Mouse (Mus musculus) urinary bladder, postnatal 10 days (tissue): ENCODE data around the gene Akain1.

Experiments used
- DNase-seq: peaks from one replicate; pipeline ENCODE4 v3.0.0; 2022; ENCODE audit warnings: low spot score

The Akain1 gene

GRCm38 (mm10) chr17:69479261-69479660 is 40.1 kb downstream of the Akain1 start:
- DNase-seq = no peak

- no peak for DNase-seq
These were observed 48.0 kb downstream of the Akain1 start for GRCm38 (mm10) chr17:69487116-69487515.

- no peak for DNase-seq
These were observed 48.8 kb downstream of the Akain1 start for GRCm38 (mm10) chr17:69487884-69488283.

- no peak for DNase-seq
These were observed 49.7 kb downstream of the Akain1 start for GRCm38 (mm10) chr17:69488826-69489225.

GRCm38 (mm10) chr17:69492368-69492767 is 53.2 kb downstream of the Akain1 start:
- DNase-seq = no peak

DNA sequence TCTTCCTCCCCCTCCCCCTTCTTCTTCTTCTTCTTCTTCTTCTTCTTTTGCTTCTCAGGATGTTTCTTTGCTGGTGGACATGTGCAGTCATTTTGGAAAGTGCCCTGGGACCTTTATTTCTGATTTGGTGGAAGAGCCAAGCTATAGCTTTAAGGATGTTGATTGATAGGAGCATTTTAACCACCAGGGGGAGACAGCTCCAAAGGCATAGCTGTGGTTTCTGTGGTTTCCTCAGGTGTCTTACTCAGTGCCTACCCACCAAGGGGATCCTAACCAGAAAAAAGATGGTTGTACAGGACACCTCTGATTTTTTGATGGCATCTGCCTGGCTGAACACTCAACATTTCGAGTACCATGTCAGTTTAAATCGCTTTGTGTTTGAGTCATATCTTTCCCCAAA is 56.4 kb downstream of the Akain1 start:
- DNase-seq = no peak

DNA sequence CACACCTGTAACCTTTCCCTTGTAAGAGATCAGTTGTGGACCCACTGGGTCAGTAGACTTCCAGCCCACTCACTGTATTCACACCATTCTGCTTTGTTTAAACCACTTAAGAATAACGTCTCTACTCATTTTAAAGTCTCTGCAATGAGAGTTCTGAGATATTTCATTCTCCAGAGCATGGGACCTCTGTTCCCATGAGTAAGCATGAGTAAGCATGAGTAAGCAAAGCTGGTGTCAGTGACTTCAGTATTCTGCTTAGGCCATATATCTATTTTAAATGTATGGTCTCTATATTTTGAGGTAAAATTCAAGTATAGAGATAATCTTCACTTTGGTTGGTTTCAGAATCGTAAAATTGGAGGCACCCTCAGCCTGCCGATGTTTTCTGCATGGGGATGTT is 57.0 kb downstream of the Akain1 start:
- no peak for DNase-seq

GRCm38 (mm10) chr17:69497315-69497714 is 58.2 kb downstream of the Akain1 start:
- DNase-seq = no peak

- DNase-seq = no peak
These were observed 59.8 kb downstream of the Akain1 start for GRCm38 (mm10) chr17:69498913-69499312.

DNA sequence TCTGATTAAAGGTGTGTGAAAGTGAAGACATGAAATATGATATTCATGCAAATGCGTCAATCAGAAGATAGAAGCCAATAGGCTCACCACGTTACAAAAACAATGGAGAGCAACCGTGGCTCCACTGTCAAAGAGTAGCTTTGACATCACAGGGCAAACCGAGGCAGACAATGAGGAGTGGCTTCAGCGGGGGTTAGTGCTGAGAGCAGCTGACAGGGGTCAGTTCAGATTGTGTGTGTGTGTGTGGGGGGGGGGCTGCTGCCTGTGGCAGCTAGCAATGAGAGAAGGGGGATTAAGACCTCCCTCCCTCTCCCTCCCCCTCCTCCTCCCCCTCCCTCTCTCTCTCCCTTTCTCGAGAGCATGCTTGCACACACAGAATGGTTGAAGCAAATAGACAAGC is 60.3 kb downstream of the Akain1 start:
- DNase-seq = no peak

- DNase-seq = no peak
These were observed 66.9 kb downstream of the Akain1 start for GRCm38 (mm10) chr17:69506070-69506469.

GRCm38 (mm10) chr17:69516344-69516907 is 77.3 kb downstream of the Akain1 start:
- DNase-seq = no peak

GRCm38 (mm10) chr17:69531472-69531871 is 92.3 kb downstream of the Akain1 start:
- no peak for DNase-seq
